Mouse (Mus musculus): ENCODE data around the gene Rxfp4.

The Rxfp4 gene

DNA sequence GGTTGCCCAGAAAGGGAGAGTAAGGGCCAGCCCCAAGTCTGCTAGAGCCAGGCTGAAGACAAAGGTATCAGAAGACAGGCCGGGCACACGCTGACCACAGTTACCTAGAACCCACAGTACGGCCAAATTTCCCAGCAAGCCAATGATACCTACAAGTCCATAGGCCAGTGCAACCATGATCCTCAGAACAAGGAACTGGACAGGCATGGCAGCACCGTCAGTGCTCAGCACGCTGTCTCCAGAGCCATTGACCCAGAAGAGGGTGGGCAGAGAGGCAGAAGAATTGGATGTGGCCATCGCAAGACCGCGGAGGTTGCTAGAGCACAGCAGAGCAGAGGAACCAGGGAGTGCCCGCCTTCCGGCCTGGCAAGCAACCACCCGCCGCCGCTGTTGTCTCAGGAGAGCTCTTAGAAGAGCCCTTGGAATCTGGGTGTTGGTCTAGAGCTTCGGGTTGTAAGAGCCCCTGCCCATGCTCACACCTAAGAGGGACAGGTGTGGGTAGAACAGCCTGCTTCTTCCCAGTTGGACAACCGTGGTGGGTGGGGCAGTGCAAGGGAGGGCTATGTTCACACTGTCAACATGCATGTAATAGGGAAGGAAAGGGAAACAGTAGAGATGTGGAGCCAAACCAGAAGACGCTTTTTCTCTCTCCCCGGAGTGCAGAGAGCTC is at the start of gene Rxfp4:
Gene Rxfp4 (minus strand): TSS at position 297 of the 670 bp plus-strand sequence.
- DNase-seq = no peak

GRCm38 (mm10) chr3:88701222-88701621 is 48.3 kb upstream of the Rxfp4 start:
- no peak for DNase-seq

GRCm38 (mm10) chr3:88700247-88700646 is 47.3 kb upstream of the Rxfp4 start:
- DNase-seq = no peak

- DNase-seq = no peak
Observed at GRCm38 (mm10) chr3:88698834-88699233, 45.9 kb upstream of the Rxfp4 start.

GRCm38 (mm10) chr3:88698051-88698450 is 45.1 kb upstream of the Rxfp4 start:
- no peak for DNase-seq

DNA sequence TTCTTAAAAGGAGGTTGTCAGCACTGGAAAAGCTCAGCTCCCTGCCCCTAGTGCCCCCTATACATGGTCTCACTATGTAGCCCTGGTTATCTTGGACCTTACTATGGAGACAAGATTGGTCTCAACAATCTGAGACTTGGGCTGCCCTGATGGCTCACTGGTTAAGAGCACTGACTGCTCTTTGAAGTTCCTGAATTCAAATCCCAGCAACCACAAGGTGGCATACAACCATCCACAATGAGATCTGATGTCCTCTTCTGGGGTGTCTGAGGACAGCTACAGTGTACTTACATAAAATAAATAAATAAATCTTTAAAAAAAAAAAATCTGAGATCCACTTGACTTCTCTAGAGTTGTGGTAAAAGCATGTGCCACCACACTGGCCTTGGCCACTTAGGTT is 42.6 kb upstream of the Rxfp4 start:
- no peak for DNase-seq

DNA sequence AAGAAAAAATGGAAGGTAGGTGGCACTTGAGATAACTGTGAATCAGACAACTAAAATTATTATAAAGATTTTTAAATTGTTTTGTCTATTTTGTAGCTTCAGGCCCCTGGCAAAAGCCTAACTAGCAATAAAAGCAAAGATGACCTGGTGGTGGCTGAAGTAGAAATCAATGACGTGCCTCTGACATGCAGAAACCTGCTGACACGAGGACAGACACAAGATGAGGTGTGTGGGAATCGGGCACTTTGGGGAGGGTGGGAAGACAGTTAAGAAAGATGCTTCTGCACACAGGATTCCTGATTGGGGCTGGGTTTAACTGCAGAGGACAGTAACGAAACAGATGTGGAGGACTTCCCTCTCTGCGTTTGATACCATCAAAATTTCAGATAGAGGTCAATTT is 36.1 kb upstream of the Rxfp4 start:
- no peak for DNase-seq

- DNase-seq = no peak
Observed at GRCm38 (mm10) chr3:88686734-88687611, 34.0 kb upstream of the Rxfp4 start.

GRCm38 (mm10) chr3:88685958-88686451 is 33.1 kb upstream of the Rxfp4 start:
- DNase-seq = peak; percentile 57

DNA sequence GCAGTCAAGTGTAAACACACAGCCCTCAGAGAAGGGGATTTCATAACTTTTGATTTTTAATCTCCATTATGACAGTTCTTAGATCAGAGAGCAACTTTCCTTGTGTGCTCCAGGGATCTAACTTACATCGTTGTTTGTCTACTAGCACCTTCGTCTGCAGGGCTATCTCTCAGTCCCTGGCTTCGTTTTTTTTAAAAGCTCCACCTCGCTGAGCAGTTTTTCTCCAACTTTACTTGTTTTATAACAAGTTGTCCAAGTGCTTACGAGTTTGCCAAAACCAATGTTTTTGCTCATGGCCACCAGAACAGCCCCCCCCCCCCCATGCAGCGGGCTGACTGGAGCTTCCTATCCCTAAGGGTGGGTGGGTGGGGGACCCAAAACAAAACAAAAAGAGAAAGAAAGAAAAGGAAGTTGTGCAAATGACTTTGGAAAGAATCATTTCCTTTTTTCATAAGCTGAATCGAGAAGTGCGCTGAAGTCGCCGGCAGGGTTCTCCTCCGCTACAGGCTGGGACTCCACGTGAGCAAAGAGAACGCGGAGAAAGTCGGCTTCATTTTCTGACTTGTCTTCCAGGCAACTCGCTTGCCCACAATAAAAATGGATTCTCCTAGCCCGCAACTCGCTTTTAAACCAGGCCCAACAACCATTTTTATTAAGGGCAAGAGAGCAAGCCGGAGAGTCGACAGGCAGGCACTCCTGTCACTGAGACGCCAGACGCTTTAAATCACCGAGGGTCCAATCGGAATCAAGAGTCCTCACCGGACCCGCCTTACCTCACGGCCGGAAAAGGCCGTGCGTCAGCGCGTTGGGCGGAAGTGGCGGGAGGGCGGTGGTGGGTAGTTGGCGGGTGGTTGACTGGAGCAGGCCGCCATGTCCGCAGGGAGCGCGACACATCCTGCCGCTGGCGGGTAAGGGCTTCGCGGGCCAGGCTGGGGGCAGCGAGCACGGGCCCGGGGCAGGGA is 32.3 kb upstream of the Rxfp4 start, which contains the start of gene Khdc4:
Gene Khdc4 (plus strand): TSS at position 824 of the 962 bp plus-strand sequence.
- peak; percentile 95 for DNase-seq

GRCm38 (mm10) chr3:88684236-88684979 is 31.5 kb upstream of the Rxfp4 start:
- no peak for DNase-seq

DNA sequence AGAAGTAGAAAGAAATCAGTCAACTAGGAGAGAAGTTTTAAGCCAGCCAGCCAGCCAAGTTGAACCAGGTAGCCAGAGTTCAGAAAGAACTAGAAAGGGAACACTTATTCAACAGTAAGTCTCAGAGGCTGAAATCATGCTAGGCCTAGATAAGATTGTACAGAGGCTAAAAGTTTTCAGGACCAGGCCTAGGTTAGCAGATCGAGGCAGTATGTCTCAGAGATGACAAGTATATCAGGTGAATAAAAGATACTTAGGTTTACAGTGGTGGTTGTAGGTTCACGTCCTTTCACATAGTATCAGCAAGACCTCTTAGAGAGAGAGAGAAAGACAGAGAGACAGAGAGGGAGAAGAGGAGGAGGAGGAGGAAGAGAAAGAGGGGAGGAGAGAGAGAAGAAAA is 30.9 kb upstream of the Rxfp4 start:
- no peak for DNase-seq

DNA sequence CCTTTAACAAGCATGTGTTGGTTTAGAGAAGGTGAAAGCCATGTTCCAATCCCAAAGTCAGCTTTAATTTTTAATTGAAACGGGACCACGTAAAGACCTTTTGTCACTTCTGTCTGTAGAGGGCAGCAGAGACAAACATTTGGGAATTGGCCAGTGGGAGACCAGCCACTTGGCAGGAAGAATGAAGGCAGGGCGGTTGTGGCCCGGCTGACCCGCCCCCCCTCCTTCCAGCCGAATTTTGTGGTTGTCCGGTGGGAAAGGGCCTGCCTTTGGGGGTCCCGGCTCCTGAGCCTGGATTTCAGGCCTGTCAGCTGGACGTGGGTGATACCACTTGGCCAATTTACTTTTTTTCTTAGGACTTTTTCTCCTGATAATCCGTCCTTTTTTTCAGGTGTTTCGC is 24.5 kb upstream of the Rxfp4 start:
- peak; percentile 27 for DNase-seq

DNA sequence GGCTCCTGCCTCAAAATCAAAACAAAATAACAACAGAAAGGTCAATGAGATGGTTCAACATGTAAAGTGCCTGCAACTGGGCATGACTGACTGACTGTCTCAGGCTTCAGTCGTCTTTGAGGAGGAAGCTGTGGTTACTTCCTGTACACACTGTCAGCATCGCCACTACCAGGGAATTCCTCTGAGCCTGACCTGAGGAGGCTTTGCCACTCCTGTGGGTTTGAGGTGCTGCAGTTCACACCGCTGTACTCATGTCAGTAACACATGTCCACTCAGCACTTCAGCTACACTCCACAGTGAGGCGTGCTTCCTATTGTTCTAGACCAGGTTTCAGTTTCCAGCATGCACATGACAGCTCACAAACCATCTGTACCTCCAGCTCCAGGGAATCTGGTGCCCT is 11.2 kb upstream of the Rxfp4 start:
- no peak for DNase-seq

- no peak for DNase-seq
Observed at GRCm38 (mm10) chr3:88659798-88660197, 6.9 kb upstream of the Rxfp4 start.

DNA sequence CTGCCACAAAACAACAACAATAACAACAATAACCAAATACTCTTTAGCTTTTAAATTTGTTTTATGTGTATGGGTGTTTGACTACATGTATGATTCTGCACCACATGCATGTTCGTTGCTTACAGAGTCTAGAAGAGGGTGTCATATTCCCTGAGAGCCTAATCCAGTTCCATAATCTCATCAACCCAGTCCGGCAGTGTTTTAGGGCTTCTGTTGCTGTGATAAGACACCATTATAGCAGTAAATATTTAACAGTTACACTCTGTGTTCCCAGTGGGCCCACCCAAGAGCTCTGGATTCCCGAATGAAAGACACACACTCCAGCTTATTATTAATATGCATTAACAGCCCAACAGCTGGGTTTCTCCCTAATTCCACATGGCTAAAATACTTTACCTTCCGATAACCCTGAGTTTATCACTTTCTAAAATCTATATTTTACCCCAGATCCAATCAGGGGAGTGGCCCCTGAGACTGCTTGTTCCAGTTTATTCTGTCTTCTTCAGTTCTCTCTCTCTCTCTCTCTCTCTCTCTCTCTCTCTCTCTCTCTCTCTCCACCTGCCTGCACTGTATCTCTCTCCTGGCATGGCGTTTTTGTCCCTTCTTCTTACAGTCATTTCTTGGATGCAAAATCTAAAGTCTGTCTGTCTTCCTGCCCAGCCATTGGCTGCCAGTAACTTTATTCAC is 5.6 kb upstream of the Rxfp4 start:
- no peak for DNase-seq

DNA sequence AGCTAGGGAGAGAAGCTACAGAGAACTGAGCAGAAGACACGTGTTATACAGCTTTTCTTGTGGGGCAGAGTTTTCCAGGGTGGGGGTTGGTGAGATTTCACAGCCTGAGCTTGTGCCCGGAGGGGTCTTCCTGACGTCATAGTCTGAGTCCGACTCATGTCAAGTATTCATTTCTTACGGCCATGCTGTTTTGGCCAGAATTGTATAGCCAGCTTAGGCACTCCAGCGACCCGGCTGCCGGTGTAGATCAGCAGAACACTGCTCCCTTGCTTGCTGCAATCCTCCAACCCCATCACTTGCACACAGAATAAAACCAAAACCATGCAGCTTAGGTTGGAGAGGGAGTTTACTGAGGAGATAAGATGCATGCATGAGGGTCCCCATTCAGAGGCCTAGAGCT is 2.7 kb upstream of the Rxfp4 start:
- no peak for DNase-seq

- DNase-seq = no peak
Observed at GRCm38 (mm10) chr3:88654621-88655020, 1.7 kb upstream of the Rxfp4 start.

GRCm38 (mm10) chr3:88653516-88654370 is 801 bp upstream of the Rxfp4 start:
- DNase-seq = no peak
